Mouse (Mus musculus): ENCODE measurements at regions not wholly inside any gene's neighbourhood (a gene's known extent, or its start where the extent isn't known, plus 50 kb on each side); places are given as distances from the start of the nearest gene placed in this dataset.

DNA sequence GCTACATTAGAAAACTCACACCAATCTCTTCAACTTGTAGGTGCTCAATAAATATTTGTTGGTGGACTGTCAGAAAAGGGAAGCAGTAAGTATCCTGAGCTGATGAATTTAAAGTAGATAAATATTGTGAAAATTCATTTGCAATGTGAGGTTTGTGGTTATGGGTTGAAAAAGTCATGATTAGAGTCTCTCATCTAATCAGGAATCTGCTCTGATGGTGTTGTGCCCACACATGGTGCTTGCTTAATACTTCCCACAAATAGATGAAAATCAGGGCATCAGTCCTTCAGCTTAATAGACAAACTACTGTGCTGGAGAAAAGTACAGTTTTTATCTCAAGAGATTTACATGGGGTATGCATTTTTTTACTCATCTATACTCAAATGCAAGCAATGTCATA, 59.9 kb downstream of the S1pr1 start:
- ATAC-seq (replicated peaks; ENCODE audit: low FRiP score, poor library complexity, severe bottlenecking) = no peak

DNA sequence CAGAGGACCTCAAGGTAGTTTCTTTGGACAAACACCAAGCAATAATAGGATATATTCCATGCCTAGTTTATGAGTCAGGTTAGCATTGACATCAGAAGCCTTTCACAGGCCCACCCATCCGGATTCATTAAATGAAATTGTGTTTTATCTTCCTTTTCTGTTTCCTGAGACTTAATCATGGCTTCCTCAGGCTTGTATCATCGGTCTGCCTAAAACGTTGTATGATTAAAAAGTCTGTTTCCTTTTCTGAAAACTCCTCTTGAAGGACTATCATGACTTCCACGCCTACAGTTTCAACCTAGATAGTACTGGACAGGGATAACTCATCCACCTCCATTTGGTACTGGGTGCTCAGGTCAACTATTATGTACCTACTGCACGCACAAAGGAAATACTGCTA, 62.6 kb downstream of the S1pr1 start:
- no peak for ATAC-seq (replicated peaks; ENCODE audit: low FRiP score, poor library complexity, severe bottlenecking)

DNA sequence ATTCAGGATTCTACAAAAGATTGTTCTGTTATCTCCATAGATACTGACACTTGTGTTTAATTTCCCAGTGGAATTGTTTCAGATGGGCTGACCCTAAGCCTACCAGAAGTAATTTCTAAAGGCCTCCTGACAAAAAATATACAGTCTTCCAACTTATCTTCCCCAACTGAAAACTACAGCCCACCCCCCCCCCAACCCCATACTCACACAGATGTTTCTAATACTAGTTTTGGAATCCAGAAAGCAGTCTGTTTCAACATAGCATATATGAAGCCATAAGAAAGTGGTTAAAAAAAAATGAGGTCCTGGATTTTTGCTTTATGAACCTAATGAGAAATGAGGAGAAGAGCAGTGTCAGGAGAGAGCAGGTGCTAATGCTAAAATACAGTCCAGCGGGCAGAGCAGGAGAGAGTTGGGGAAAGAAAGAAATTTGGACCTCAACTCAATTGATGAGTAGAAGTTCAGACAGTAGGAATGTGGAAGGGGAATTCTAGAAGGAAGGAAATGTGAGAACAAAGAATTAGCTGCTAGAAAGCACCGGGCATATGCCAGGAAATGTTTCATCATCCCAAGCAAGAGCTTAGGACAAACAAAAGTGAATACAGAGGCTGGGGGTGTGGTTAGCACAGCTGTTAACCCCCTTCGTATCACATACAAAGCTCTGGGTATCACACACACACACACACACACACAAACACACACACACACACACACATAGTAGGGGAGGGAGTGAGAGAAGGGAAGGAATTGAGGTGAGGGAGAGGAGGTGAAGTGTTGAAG, 65.3 kb downstream of the S1pr1 start:
- no peak for ATAC-seq (replicated peaks; ENCODE audit: low FRiP score, poor library complexity, severe bottlenecking)

DNA sequence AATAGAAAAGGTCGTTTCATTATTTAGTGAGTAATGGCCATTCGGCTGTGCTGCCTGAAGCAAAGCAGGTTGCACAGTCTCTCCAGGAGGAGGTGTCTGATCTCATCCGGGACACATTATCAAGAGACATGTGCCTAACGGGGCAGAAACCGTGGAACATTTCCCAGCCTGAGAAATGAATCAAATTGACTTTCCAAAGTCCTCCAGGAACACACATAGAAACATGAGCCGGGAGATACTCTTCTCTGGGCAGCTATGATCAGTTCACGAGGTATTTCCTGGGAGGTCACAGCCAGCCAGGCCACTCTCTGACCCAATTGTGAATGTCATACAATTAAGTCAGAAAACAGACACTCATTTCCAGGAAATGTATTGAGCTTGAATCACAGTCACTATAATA, 67.9 kb downstream of the S1pr1 start:
- ATAC-seq (replicated peaks; ENCODE audit: low FRiP score, poor library complexity, severe bottlenecking) = no peak

DNA sequence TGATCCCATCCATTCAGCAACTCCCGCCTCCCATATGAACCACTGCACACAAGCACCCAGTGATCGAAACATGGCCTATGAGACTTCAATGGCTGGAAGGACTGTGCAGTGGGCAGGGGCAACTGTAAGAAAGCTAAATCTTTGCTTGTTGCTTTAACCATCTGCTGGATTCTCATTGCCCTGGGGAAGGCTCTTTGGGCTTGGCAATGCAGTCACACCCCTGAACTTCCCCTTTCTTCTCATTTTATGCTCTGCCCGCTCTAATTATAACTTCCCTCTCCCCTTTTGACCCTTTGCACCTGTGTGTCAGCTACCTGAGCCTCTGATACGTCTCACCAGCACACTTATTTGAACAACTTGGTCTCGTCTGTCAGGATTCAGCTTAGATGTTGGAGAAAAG, 70.6 kb downstream of the S1pr1 start:
- no peak for ATAC-seq (replicated peaks; ENCODE audit: low FRiP score, poor library complexity, severe bottlenecking)

DNA sequence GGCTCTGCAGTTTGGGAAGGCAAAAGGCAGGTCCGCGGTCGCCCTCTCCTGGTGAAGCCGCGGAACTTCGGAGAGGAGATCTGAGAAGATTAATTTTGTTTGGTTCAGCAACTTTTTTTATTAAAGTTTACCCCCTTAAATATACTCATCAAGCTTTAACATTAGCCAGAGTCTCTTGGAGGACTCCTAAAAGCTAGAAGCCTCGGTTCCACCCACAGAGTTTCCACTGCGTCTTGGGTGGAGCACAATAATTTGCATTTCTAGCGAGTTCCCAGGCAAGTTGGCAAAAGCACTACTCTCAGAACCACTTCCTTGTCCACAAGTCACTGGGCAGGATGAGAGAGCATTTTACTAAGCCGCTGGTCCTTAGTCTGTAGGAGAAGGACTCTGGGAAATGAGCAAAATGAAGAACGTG, 72.0 kb downstream of the S1pr1 start:
- ATAC-seq (replicated peaks; ENCODE audit: low FRiP score, poor library complexity, severe bottlenecking) = peak; percentile 74

DNA sequence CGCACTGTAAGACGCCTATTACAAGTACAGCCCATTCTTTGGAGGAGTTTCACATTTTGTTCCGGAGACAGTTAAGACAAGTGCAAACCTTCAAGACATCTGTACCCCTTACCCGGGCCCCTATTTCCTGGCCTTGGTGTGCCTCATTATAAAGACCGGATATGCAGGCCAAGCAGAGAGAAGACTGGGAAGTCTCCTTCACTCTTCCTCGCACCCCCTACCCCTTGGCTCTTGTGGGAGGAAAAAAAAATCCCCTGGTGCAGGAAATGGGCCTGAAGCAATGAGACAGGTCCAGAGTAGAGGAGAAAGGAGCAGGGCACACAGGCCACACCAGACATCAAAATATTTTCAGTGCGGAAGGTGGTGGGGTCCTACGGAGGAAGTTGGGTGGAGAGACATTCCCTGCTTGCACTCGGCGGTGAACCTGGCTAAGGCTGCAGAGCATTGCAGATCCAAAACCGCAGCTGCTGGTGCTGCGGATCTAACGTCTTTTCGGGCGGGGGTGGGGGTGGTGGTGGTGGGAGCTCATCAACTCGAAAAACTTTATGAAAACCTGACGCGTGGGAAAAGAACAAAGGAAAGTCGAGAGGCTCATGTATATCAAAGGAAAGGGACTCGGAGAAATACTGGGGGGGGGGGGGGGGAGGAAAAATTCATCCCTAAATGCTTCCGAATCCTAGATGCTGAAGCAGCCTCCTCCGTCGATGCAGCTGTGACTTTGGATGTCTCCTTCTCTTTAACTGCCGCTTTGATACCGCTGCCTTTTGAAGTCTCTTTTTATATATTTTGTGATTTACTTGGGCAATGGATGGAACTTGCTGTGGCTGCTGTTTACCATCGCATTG, 72.6 kb downstream of the S1pr1 start:
- no peak for ATAC-seq (replicated peaks; ENCODE audit: low FRiP score, poor library complexity, severe bottlenecking)

DNA sequence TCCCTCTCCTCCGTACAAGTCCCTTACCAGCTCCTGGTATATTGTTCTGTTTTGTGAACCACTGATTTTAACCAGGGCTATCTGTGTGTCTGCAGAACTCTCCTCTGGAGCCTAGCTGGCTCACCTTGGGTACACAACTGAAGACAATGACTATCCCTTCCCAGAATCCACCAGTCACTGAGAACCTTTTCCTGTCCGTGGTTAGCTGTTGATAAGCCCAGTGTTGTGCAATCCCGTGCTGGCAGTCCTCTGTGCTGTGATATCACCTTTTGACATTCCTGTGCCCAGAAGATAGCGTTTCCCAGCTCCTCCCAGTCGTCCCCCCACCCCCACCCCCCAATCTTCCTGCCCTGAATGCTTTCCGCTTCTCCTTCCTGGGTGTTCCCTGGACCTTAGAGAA, 73.5 kb downstream of the S1pr1 start:
- ATAC-seq (replicated peaks; ENCODE audit: low FRiP score, poor library complexity, severe bottlenecking) = peak; percentile 89

- no peak for ATAC-seq (replicated peaks; ENCODE audit: low FRiP score, poor library complexity, severe bottlenecking)
Observed at GRCm38 (mm10) chr3:115635487-115635886, 79.4 kb downstream of the S1pr1 start.

- no peak for ATAC-seq (replicated peaks; ENCODE audit: low FRiP score, poor library complexity, severe bottlenecking)
Observed at GRCm38 (mm10) chr3:115635081-115635480, 79.8 kb downstream of the S1pr1 start.

GRCm38 (mm10) chr3:115632417-115632743, 82.5 kb downstream of the S1pr1 start:
- no peak for ATAC-seq (replicated peaks; ENCODE audit: low FRiP score, poor library complexity, severe bottlenecking)

DNA sequence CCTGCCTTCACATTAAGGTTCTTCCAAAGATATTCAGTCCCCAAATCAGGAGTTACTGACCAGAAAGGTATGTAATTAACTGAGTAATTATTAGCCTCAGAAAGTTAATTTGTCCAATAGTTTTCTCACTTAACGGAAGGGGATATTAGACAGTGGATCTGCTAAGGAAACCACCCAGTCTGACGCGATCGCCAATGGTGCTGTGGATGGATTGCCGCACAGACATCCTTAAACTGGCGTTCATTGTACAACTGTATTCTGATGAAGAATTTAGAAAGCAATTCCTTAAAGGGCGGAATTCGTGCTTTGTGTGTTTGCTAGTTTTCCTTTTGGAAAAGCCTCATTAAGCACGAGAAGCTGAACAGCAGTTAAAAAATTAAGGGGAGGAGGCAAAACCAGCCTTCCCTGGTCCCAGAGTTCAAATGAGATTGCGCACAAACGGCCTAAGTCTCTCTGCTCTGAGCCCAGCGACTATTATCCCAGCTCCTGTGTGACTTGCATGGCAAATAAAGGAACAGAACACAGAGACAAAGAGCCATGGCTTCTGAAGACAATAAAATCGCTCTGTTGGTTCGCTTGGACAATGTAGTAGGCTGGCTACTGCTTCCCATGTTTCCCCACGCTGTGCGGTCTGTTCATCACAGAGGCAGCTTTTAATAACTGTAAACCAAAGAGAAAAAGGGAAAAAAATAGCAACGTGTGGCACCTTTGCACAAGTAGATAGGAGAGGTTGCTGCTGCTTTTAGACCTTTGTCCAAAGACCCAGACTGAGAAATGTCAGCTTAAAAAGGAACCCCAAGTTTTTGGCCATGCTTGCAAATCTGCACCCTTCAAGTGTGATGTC, 83.1 kb downstream of the S1pr1 start:
- ATAC-seq (replicated peaks; ENCODE audit: low FRiP score, poor library complexity, severe bottlenecking) = no peak

DNA sequence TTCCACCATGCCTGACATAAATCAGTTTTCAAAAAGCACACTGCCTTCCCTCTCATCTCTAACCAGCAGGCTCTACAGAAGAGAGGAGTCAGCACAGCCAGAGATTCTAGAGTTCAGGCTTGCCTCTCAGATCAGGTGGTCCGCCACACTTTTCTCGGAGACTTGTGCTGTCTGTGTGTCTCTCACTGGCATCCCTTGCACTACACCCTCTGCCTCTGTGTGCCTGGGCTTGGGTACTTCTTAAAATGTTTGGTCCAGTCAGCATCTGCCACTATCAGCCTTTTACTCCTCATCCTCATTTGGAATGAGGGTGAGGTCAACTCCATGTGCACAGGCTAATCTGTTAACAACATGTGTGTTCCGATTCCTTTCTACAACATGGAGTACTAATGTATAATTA, 92.0 kb downstream of the S1pr1 start:
- ATAC-seq (replicated peaks; ENCODE audit: low FRiP score, poor library complexity, severe bottlenecking) = no peak

- no peak for ATAC-seq (replicated peaks; ENCODE audit: low FRiP score, poor library complexity, severe bottlenecking)
Observed at GRCm38 (mm10) chr3:115622300-115622699, 92.6 kb downstream of the S1pr1 start.

DNA sequence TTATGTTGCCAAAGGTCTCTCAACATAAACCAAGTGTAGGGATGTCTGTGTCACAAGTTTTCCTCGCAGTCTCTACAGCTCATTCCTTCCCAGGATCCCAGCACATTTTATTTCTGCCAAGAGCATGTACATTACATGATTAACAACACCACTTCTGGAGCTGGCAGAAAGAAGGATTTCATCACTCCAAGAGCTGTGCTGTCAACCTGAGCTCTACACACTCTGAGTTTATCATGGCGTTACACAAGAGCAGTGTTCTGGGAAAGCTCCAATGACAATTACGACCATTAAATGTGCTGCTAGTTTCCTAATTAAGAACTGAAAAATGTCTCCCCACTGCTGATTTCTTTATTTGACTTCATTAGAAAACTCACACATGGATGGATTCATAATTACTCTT, 94.9 kb downstream of the S1pr1 start:
- ATAC-seq (replicated peaks; ENCODE audit: low FRiP score, poor library complexity, severe bottlenecking) = no peak

DNA sequence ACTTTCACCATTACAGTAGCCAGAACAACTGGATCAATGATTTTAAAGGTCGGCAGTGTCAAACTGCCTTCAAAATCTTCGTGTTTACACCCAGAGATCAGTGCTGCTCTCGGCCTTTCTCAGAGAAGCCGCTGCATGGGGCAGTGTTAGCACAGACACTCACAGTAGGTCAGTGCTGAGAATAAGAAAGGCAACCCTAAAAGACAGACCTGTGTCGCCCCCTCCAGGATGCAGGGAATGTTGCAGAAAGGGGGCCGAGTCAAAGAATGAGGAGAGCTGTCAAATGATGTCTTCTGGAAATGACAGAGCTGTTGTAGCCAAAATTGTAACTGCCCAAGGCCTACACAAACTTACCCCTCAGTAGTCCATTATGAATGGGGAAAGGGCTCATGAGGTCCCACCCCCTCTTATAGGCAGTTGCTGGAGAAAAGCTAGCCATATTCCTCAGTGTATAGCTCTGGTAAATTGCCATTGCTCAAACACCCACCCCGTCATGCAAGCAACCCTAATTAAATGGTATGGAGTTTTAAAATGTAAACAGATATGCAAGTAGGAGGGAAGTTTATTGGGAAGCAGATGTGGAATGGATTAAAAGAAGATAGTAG, 98.8 kb downstream of the S1pr1 start:
- no peak for ATAC-seq (replicated peaks; ENCODE audit: low FRiP score, poor library complexity, severe bottlenecking)

DNA sequence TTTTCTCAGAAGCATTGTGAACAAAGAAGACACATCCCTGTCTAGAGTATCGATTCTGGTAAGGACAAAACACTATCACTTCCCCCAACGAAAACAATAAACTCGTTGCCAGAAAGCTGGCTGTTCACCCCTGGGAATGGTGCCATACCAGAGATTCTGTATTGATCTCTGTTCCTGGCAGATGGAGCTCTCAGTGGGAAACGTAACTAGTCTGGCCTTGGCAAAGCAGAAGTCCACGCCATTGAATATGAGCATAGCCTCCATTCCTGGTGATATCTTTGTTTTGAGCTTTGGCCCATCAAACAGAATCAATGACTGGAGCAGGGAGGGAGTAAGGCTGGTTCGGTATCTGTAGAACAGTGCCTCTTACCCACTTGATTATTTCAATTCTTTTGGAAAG, 102.0 kb downstream of the S1pr1 start:
- no peak for ATAC-seq (replicated peaks; ENCODE audit: low FRiP score, poor library complexity, severe bottlenecking)

DNA sequence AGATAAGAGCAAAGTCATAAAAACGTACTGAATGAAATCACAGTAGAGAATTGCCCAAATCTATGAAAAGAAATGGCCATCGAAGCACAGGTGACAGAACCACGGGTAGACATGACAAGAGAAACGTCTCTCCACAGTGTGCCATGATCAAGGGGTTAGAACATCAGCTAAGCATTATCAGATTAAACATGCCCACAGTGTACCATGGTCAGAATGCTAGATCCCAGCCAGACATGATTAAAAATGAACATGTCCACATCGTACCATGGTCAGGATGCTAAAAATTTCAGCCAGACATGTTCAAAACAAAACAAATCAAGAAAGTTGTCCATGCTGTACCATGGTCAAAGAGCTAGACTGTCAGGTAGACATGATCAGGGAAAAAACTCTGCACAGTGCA, 106.8 kb downstream of the S1pr1 start:
- ATAC-seq (replicated peaks; ENCODE audit: low FRiP score, poor library complexity, severe bottlenecking) = no peak

DNA sequence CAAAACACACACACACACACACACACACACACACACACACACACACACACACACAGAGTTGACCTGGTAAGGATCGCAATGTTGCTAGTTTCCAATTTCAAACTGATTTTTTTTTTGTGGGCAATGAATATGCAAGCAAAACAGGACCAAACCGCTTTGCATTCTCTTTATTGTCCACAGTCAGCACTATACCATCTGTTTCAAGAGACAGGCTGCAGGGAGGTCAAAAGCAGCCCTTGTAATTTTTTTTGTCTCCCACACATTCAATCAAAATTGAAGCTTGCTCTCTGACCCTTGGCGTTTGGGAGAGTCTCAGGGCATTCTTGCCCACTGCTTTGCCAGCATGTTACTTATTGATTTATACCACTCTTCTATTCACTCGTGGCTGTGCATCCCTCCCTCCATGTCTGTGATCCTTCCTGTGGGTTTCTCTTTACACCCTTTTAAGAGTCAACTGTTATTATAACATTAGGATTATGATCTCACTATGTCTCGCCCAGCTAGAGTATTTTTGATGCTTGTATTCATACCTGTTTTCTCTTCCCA, 110.1 kb downstream of the S1pr1 start:
- ATAC-seq (replicated peaks; ENCODE audit: low FRiP score, poor library complexity, severe bottlenecking) = no peak

DNA sequence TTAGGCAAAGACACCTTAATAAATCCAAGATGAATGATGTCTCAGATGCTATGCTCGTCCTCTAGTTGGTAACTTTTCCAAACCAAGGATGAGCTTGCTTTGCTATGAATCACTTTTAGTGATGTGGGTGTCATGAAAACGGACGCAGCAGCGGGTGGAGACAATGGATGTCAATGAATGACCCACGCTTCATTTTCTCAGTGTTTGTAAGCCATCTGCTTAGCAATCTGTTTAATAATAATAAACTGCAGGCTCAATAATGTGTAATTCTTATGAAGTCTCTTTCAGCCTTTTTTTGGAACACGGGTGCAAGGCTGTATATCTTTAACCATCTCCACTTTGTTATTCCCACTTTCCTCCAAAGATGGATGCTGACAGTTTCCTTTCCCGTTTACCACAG, 110.6 kb downstream of the S1pr1 start:
- no peak for ATAC-seq (replicated peaks; ENCODE audit: low FRiP score, poor library complexity, severe bottlenecking)
